Mouse (Mus musculus): ENCODE data around the gene Cipc.

Cipc gene

DNA sequence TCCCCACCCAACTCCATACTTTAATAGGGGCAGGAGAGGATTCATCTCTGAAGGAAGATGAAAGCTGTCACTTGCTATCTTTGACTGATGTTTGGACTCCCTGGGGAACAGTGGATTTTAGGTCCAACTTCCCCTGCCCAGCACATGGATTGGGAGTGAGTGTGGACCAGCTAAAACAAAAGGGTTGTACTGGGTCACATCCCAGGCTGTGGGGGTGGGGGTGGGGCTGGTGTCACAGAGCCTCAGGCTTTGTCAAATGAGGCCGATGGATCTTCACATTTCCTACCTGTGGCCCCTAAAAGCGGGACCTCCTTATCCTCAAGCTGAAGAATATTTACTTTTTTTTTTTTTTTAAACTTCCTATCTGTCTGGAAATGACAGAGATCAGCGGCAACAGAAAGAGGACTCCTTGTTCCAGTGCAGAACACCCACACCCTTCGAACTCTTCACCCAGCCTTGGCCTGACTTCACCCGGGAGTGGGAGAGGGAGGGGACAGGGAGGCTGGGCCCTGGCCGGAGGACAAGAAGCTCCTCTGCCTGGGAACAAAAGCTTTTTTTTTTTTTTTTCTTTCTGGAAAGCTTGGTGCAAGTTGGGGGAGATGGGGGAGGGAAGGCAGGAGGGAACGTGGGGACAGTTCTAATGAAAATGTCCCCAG, 14.8 kb upstream of the Cipc start:
- no peak for DNase-seq (ENCODE audit: extremely low read depth, low read depth, low spot score)

DNA sequence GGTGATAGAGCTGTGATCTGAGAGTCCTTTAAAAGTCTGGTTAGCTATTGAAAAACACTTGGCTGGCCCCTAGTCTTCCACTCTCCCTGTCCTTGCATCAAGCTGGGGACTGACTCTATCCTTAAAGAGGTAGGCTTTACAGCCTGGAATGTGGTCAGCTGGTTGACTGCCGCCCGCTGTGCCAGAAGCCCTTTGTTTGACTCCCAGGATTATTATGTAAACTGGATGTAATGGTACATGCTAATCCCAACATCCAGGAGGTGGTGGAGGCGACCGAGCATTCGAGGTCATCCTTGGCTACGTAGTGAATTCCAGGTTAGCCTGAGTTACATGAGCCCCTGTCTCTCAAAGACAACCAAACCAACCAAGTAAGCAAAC, 14.3 kb upstream of the Cipc start:
- no peak for DNase-seq (ENCODE audit: extremely low read depth, low read depth, low spot score)

DNA sequence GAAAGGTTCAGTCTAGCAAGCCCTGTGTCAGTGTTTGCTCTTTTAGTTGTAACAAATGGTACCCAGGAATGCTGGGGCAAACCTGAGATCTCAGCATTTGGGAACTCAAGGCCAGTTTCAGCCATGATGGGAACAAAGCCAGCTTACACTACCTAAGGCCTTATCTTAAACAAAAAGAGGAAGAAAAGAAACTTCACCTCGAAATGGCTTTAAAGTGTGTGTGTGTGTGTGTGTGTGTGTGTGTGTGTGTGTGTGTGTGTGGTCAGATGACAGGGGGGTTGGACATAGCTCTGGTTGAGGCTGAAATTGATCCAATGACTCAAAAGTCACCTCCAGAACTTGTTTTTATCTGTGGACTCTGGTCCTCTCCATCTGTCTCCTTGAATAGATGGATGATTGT, 12.1 kb upstream of the Cipc start:
- DNase-seq (ENCODE audit: extremely low read depth, low read depth, low spot score): no peak

GRCm38 (mm10) chr12:86935692-86936282, 11.1 kb upstream of the Cipc start:
- no peak for DNase-seq (ENCODE audit: extremely low read depth, low read depth, low spot score)

GRCm38 (mm10) chr12:86936587-86937343, 10.1 kb upstream of the Cipc start:
- no peak for DNase-seq (ENCODE audit: extremely low read depth, low read depth, low spot score)

GRCm38 (mm10) chr12:86938571-86938970, 8.3 kb upstream of the Cipc start:
- DNase-seq (ENCODE audit: extremely low read depth, low read depth, low spot score): no peak

DNA sequence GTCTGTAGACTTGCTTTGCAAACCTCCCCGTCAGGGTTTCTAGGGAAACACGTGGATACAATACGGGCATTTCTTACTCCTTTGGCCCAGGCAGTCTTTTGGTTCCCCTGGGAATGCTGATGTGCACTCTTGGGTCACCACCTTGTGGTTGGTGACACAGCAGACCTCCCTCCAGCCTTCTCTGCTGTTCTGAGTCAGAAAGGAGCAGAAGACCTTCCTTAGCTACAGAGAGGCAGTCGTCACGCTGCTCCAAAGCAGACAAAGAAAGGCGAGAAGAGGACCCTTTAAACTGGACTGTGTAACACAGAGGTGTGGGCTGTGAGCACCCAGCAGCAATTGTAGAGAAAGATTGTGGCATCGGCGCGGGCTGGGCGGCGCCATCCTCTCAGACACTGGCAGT, 5.7 kb upstream of the Cipc start:
- DNase-seq (ENCODE audit: extremely low read depth, low read depth, low spot score): no peak

DNA sequence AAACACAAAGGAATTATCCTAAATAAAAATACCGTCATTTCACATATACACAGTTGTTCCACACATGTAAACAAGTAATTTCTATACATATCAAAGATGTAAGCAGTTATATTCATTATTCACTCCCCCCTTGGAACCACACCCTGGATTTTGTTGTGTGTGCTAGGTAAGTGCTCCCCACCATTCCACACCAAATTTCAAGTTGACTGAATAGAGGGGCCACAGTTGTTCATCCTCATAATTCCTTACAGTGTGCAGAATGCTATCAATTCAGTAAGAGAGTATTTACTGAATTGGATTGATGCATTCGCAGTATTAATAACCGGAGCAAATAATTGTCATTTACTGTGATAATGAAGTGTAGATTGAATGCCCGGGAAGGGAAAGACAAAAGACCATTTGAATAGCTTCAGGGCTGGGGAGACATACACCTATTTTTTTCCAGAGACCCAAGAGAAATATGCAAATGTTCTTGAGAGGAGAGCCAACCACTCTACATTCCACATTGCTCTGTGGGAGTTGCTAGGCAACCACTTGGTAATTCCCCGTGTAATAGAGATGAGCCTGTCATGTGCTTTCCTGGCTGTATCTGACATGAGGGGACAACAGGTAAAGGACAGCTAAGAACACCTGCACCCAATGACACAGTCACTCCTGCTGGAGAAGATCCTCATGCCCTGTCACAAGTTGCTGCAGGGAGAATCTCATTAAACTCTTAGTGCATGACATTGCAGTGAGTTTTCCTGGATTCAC, 4.9 kb upstream of the Cipc start:
- no peak for DNase-seq (ENCODE audit: extremely low read depth, low read depth, low spot score)

GRCm38 (mm10) chr12:86943421-86943820, 3.4 kb upstream of the Cipc start:
- no peak for DNase-seq (ENCODE audit: extremely low read depth, low read depth, low spot score)

- no peak for DNase-seq (ENCODE audit: extremely low read depth, low read depth, low spot score)
These were observed 1.7 kb upstream of the Cipc start for GRCm38 (mm10) chr12:86945126-86945525.

DNA sequence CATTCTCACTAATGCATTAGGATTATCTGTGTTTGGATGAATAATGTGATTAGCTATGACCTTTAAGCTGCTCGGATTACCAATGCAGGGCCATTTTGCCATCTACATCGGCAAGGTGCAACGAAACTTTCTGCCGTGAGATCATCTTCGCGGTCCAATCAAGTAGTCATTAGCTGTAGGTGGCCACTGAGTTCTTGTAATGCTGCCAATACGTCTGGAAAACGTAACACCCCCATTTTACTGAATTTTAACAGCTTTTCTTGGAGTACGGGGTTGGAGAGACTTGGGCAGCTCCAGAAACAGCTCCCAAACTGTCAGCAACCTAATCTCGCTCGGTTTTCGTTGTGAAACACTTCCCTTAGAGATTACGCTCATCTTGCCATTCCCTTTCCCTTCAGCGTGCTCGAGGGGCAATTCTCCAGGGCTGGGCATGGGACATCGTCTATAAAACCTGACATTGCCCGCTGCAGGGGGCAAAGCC, 502 bp upstream of the Cipc start:
- no peak for DNase-seq (ENCODE audit: extremely low read depth, low read depth, low spot score)

GRCm38 (mm10) chr12:86947681-86948401, 998 bp downstream of the Cipc start:
- no peak for DNase-seq (ENCODE audit: extremely low read depth, low read depth, low spot score)

- DNase-seq (ENCODE audit: extremely low read depth, low read depth, low spot score): peak; percentile 57
These were observed 1.8 kb downstream of the Cipc start for GRCm38 (mm10) chr12:86948627-86949026.

- no peak for DNase-seq (ENCODE audit: extremely low read depth, low read depth, low spot score)
These were observed 2.7 kb downstream of the Cipc start for GRCm38 (mm10) chr12:86949501-86949900.

DNA sequence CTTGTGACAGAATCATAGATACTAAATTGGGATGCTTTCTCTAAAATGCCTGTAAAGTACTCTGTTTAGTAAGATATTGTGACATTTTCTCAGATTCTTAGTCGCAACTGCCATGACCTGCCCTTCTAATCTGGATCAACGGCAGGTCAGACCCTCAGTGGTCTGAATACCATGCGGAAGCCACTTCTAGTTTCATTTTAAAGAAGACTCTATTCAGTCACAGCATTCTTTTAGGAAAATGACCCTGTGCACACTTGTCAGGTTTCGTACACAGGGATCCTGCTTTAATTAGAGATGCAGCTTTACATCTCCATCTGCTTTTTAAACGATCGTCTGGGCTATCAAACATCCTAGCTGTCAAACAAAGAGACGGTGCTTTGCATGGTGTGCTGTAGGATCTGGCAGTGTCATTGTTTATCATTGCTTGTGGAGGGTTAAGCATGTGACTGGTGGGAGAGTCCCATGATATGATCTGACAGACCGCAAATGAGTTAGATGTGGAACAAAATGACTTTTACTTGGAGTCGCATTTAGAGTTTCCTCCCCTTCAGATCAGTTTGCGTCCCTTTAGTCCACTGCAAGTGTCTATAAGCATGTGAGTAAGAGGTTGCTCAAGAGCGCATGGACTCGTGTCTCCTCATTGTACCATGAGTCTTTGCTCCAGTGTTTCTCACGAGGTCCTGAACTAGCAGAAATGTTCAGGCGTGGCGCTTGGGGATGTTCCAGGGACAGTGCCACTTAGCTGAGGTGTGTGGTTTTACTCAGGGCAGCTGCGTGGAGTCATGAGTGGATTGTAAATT, 3.5 kb downstream of the Cipc start:
- DNase-seq (ENCODE audit: extremely low read depth, low read depth, low spot score): no peak

DNA sequence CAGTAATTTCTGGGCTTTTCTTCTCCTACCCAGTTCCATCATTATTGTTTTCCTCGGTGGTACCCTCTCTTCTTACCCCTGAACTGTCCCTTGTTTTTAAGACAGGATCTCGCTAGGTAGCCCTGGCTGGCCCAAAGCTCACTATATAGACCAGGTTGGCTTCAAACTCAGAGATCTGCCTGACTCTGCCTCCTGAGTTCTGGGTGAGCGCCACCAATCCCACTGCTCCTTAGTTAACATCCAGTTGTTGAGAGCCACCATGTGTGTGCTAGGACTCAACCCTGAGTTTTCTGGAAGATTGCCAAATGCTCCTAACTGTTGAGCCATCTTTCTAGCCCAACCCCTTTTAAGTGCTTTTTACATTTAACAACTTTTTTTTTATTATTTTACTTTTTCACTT, 4.1 kb downstream of the Cipc start:
- DNase-seq (ENCODE audit: extremely low read depth, low read depth, low spot score): no peak

- no peak for DNase-seq (ENCODE audit: extremely low read depth, low read depth, low spot score)
These were observed 5.5 kb downstream of the Cipc start for GRCm38 (mm10) chr12:86952331-86952850.

DNA sequence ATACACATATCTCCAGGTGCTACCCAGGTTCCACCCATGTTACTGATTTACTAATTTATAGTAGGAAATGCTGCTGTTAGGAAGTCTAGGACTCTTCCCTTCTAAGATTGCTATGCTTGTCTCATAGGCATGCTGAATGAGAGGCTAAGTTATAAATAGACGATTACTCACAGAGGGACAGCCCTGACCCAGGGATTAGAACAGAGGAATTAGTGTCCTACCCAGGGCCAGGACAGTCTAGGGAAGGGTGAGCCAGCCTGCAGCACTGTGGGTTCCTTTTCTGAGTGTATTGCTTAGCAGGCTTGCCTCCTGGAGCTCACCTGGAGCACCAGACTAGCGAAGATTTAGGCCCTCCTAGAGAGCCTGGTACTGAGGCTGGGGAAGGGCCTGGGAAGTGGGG, 9.1 kb downstream of the Cipc start:
- DNase-seq (ENCODE audit: extremely low read depth, low read depth, low spot score): no peak

- no peak for DNase-seq (ENCODE audit: extremely low read depth, low read depth, low spot score)
These were observed 11.7 kb downstream of the Cipc start for GRCm38 (mm10) chr12:86958558-86958957.

- no peak for DNase-seq (ENCODE audit: extremely low read depth, low read depth, low spot score)
These were observed 12.8 kb downstream of the Cipc start for GRCm38 (mm10) chr12:86959661-86960060.
